Mouse (Mus musculus) bone marrow macrophage, adult 2 months (primary cell): ENCODE measurements around the gene Clec11a.

Experiments
- CTCF ChIP-seq: IDR thresholded peaks from 2 replicates; pipeline ENCODE4 v1.5.1; 2012; ENCODE audit warnings: low read depth, mild to moderate bottlenecking, low read length, moderate library complexity
- POLR2A ChIP-seq: IDR thresholded peaks from 2 replicates; pipeline ENCODE4 v1.6.1; 2012; ENCODE audit warnings: mild to moderate bottlenecking, low read depth, low read length, borderline replicate concordance

DNA sequence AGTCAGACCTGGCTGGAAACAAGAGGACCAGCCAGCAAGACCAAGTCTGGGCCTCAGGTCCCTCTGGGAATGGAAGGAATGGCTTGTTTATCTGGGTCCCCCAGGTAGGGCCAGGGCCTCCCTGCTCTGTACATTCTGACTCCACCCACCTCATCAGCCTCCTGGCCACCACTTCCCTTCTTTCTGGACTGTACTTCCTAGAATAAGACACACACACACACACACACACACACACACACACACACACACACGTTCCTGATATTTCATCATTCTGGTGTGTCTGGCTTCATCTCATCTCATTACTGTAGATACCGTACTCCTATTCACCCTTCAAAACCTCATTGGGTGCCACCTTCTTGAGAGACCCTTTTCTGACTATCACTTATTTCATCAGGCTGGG, 37.3 kb downstream of the Clec11a start:
- TF ChIP-seq CTCF: no peak
- TF ChIP-seq POLR2A: no peak
